Mouse (Mus musculus) spleen, embryonic (tissue): ENCODE measurements around the gene Ttc36.

Experiments used
- CTCF ChIA-PET: fragments of 350-600 bp; sonication (Branson Sonifier 250); formaldehyde crosslinking; loops from one replicate; lab custom pipeline; 2022; lab: Charles Lee

The Ttc36 gene

GRCm38 (mm10) chr9:44802808-44803450, at the start of gene Ttc36:
TSS of gene Ttc36 (minus strand) at chr9:44803072.
- CTCF ChIA-PET, result no interaction called here

- CTCF ChIA-PET, result no interaction called here
Observed at GRCm38 (mm10) chr9:44847446-44847845, 44.6 kb upstream of the Ttc36 start.

GRCm38 (mm10) chr9:44841241-44841640, 38.4 kb upstream of the Ttc36 start:
- CTCF ChIA-PET, result interaction anchor here (0.7 kb wide), 1 partner anchor 357 kb away, joined by 3 read pairs; no protein-coding TSS in a partner anchor

GRCm38 (mm10) chr9:44836439-44836838, 33.6 kb upstream of the Ttc36 start:
- CTCF ChIA-PET, result no interaction called here

GRCm38 (mm10) chr9:44832356-44832755, 29.5 kb upstream of the Ttc36 start:
- CTCF ChIA-PET, result no interaction called here

- CTCF ChIA-PET, result interaction anchor here (1.2 kb wide), 1 partner anchor 10 kb away, joined by 4 read pairs; no protein-coding TSS in a partner anchor
Observed at GRCm38 (mm10) chr9:44830506-44830905, 27.6 kb upstream of the Ttc36 start.

- CTCF ChIA-PET, result no interaction called here
Observed at GRCm38 (mm10) chr9:44828944-44829343, 26.1 kb upstream of the Ttc36 start.

GRCm38 (mm10) chr9:44826660-44827059, 23.8 kb upstream of the Ttc36 start:
- CTCF ChIA-PET, result no interaction called here

- CTCF ChIA-PET, result interaction anchor here (0.9 kb wide), 1 partner anchor 10 kb away, joined by 4 read pairs; no protein-coding TSS in a partner anchor
Observed at GRCm38 (mm10) chr9:44819920-44820827, 17.3 kb upstream of the Ttc36 start.

- CTCF ChIA-PET, result no interaction called here
Observed at GRCm38 (mm10) chr9:44817522-44817921, 14.7 kb upstream of the Ttc36 start.

GRCm38 (mm10) chr9:44814179-44814578, 11.3 kb upstream of the Ttc36 start:
- CTCF ChIA-PET, result interaction anchor here (0.6 kb wide), 1 partner anchor 230 kb away, joined by 3 read pairs; no protein-coding TSS in a partner anchor

- CTCF ChIA-PET, result no interaction called here
Observed at GRCm38 (mm10) chr9:44810316-44810715, 7.4 kb upstream of the Ttc36 start.

- CTCF ChIA-PET, result no interaction called here
Observed at GRCm38 (mm10) chr9:44807778-44808177, 4.9 kb upstream of the Ttc36 start.

GRCm38 (mm10) chr9:44807141-44807540, 4.3 kb upstream of the Ttc36 start:
- CTCF ChIA-PET, result no interaction called here

- CTCF ChIA-PET, result no interaction called here
Observed at GRCm38 (mm10) chr9:44805536-44805935, 2.7 kb upstream of the Ttc36 start.

GRCm38 (mm10) chr9:44804678-44805077, 1.8 kb upstream of the Ttc36 start:
- CTCF ChIA-PET, result no interaction called here

GRCm38 (mm10) chr9:44801669-44802068, 1.2 kb downstream of the Ttc36 start:
- CTCF ChIA-PET, result no interaction called here

GRCm38 (mm10) chr9:44799958-44800324, 2.9 kb downstream of the Ttc36 start:
- CTCF ChIA-PET, result no interaction called here

GRCm38 (mm10) chr9:44799102-44799957, 3.5 kb downstream of the Ttc36 start, which contains the start of gene Tmem25:
TSS of gene Tmem25 (minus strand) at chr9:44799307.
- CTCF ChIA-PET, result no interaction called here

GRCm38 (mm10) chr9:44798298-44798697, 4.6 kb downstream of the Ttc36 start:
- CTCF ChIA-PET, result interaction anchor here (1.0 kb wide), 1 partner anchor 37 kb away, joined by 3 read pairs; no protein-coding TSS in a partner anchor

- CTCF ChIA-PET, result no interaction called here
Observed at GRCm38 (mm10) chr9:44792842-44793241, 10.0 kb downstream of the Ttc36 start.
